Mouse (Mus musculus) left cerebral cortex, adult 2 months (tissue): ENCODE measurements around the gene Twsg1. TPM values are rescaled to one million over a fixed set of nuclear protein-coding genes. Genes with fewer than 3 reads are reported as not detected.
"Not testable (repeated sequence)": the region's sequence is repeated elsewhere in the genome, so short reads cannot be mapped to it uniquely, and the experiment has no call there.

Experiments used
- DNase-seq, 2 experiments: peaks; one replicate each; pipeline ENCODE4 v3.0.0; 2021 to 2022; ENCODE audit warnings: low spot score in 2 of 2, mixed read lengths in 1 of 2; ENCODE audit errors: extremely low spot score in 1 of 2
- H3K27ac ChIP-seq: fragments of 200-600 bp; 2 replicates; pipeline ENCODE4 v1.8.1; 2022
- H3K4me3 ChIP-seq: fragments of 200-600 bp; 2 replicates; pipeline ENCODE4 v1.8.1; 2022
- CTCF ChIP-seq: fragments of 200-600 bp; IDR thresholded peaks from 2 replicates; pipeline ENCODE4 v1.8.1; 2022; ENCODE audit warnings: antibody characterized with exemption, mild to moderate bottlenecking, moderate library complexity
- intact Hi-C: fragments of 180-260 bp; cut with DNase I; formaldehyde crosslinking; loops from one replicate; pipeline ENCODE4 v1.15.1; 2025
- long read RNA-seq, 2 experiments: library from polyadenylated mRNA; stranded (forward); transcript quantifications; one replicate each; pipeline ENCODE4 v2.0.0; 2021; ENCODE audit warnings: borderline mapping rate in 2 of 2
- total RNA-seq, 2 experiments: library from RNA; stranded (reverse); gene quantifications; 2 replicates each; pipeline ENCODE4 v1.2.3; 2021

Twsg1 gene
- 10 to 100 TPM; 22.8 to 27.3 TPM for total RNA-seq
- long read RNA-seq, experiment 1, full-length matches to known transcripts, result 31 of 36 reads
- long read RNA-seq, experiment 1, partial matches to known transcripts, result 1 of 36 reads
- long read RNA-seq, experiment 1, other reads (novel, unspliced or antisense), result 4 of 36 reads
- long read RNA-seq, experiment 2, full-length matches to known transcripts, result 34 of 43 reads
- long read RNA-seq, experiment 2, partial matches to known transcripts, result 4 of 43 reads
- long read RNA-seq, experiment 2, other reads (novel, unspliced or antisense), result 5 of 43 reads

DNA sequence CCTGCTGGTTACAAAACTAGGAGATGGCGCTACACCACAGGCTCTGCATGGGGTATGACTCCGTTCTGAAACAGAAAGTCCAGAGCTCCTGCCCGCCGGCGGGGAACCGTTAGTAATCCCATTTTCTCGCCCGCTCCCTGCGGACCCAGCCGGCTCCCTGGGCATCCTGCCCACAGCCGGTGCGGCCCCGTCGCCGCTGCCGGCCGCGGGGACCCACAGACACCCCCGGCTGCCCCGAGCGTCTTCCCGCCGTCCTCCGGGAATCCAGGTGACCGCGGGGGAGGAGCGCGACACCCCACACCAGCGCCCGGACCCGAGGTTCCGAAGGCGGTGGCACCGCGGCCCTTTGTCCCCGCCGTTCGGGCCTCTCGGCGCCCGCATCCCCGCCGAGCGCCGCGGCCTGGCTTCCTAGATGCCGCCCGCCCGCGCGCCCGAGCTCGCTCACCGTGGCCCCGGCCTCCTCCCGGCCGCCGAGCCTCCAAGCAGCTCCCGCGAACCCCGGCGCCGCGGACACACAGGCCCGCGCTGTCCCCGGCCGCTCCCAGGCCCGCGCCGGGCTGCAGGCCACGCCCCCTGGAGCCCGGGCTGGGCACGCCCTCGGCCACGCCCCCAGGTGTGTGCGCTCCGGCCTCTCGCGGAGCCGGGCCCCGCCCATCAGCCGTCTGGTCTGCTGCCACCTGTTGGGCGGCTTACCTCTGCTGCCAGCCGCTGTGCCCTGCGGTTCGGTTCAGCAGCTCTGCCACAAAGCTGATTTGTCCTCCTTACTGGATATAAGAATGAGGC is at the start of gene Twsg1:
TSS of gene Twsg1 (minus strand) at position 605 of the 783 bp plus-strand sequence.
- peak; percentile 93 to 95 for DNase-seq
- TF ChIP-seq CTCF, result peak; percentile 58
- peak within 1 kb of the TSS; percentile 83 for H3K27ac ChIP-seq

DNA sequence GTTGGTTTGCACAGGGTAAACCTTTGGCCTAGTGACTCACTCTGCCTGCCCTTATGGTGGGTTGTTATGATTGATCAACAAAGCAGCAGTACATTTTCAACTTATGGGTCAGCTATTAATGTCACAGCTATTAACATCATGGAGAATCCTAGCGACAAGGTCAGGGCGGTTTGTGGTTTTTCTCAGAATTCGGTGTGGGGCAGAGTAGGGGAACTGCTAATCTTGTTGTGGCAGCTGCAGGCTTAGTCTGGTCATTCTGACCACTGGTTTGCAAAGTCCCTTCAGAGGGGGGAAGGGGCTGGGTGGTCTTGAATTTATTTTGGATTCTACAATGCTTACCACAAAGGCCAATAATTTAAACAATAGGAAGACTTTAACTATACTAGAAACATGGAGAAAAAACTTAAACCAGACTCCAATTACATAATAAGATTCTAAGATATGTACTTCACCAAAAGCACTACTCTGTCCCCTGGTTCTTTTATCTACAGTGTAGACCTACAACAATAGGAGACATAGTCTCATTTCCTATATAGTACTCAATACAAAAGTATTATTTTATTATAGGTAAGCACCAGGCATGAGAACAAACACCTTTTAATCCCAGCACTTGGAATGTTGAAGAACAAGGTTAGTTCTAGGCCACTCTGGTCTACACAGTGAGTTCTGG is 37.3 kb upstream of the Twsg1 start:
- no peak for TF ChIP-seq CTCF
- no peak overlapping the region for H3K4me3 ChIP-seq
- no peak for DNase-seq
- no peak overlapping the region for H3K27ac ChIP-seq
- intact Hi-C loops, result no loop called here

More for the DNA sequence above, at the start of gene Twsg1:
- intact Hi-C loops, result loop anchor here (2.0 to 5.0 kb wide), 2 partner anchors 66 to 89 kb away; partner anchors contain the start of gene Ralbp1
- H3K4me3 ChIP-seq, result peak within 1 kb of the TSS; percentile 85

DNA sequence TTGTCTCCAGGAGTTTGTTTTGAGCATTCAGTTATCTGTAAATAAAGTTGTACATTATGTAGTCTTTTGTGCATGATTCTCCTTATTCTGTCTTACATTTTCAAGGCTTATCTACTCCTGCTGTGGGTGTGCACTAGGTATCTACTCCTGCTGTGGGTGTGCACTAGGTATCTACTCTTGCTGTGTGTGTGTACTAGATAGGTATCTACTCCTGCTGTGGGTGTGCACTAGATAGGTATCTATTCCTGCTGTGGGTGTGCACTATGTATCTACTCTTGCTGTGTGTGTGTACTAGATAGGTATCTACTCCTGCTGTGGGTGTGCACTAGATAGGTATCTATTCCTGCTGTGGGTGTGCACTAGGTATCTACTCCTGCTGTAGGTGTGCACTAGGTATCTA is 25.7 kb upstream of the Twsg1 start:
- DNase-seq, H3K4me3 ChIP-seq, H3K27ac ChIP-seq, intact Hi-C loops: not testable (repeated sequence)

DNA sequence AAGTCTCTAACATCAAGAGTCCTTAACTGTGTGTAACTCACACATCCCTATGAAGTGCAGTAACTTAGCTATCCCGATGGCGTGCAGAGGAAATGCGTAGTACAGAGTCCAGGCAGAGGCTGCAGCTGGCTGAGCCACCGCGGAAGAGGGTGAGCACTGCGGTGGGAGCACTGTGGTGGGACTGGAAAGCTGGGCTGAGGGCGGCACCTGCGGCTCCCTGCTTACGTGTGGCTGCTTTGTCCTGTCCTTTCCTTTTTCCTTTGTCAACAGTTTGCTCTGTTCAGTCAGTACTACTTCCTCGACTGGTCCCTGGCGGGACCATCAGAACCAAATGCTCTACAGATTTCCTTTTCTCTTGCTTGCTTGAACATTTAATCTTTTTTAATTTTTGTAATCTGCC is 16.7 kb upstream of the Twsg1 start:
- Histone ChIP-seq H3K4me3 (no peak overlapping the region), H3K27ac (no peak overlapping the region)
- intact Hi-C loops, result no loop called here
- no peak for DNase-seq
- TF ChIP-seq CTCF, result no peak

DNA sequence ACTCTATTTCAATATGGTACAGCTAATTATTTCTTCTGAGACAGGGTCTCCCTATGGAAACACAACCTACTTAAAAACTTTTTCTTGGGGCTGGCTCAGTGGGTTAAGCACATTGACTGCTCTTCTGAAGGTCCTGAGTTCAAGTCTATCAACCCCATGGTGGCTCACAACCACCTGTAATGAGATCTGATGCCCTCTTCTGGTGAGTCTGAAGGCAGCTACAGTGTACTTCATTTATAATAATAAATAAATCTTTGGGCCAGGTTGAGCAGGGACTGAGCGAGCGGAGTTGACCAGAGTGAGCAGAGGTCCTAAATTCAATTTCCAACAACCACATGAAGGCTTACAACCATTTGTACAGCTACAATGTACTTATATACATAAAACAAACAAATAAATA is 11.2 kb upstream of the Twsg1 start:
- Histone ChIP-seq H3K27ac (no peak overlapping the region; the same call in 1 of the 2 replicates), H3K4me3 (no peak overlapping the region)
- peak; percentile 27 for TF ChIP-seq CTCF
- no peak for DNase-seq
- intact Hi-C loops, result no loop called here

DNA sequence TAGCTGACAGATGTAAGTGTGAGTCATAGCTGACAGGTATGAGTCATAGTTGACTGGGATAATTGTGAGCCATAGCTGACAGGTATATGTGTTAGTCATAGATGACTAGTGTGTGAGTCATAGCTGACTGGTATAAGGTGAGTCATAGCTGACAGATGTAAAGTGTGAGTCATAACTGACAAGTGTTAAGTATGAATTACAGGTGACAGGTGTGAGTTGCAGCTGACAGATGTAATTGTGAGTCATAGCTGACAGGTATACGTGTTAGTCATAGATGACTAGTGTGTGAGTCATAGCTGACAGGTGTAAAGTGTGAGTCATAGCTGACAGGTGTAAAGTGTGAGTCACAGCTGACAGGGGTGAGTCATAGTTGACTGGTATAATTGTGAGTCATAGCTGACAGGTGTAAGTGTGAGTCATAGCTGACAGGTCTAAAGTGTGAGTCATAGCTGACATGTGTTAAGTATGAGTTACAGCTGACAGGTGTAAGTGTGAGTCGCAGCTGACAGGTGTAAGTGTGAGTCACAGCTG is 10.6 kb upstream of the Twsg1 start:
- no peak for TF ChIP-seq CTCF
- no peak overlapping the region for H3K4me3 ChIP-seq
- intact Hi-C loops, result no loop called here
- DNase-seq, result no peak
- peak overlapping the region; percentile 28 for H3K27ac ChIP-seq

DNA sequence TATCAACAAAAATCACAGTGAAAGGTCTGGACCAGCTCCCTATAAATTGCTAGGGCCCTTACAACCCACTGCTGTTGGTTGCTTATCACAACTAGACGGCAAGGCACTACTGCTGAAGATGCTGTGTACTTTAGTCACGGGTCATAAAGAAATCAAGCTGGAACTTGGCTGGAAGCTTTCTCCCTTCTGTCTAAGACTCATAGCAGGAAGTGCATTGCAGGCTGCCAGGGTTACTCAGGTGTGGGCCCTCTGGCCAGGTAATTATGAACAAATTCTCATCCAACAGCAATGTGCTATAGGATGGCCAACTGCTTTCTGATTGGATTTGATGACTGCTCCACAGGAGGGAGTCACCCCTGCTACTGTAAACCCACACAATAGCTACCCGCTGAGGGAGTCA is 8.0 kb upstream of the Twsg1 start:
- intact Hi-C loops, result no loop called here
- no peak for TF ChIP-seq CTCF
- DNase-seq, result no peak
- Histone ChIP-seq H3K4me3 (no peak overlapping the region), H3K27ac (no peak overlapping the region)

DNA sequence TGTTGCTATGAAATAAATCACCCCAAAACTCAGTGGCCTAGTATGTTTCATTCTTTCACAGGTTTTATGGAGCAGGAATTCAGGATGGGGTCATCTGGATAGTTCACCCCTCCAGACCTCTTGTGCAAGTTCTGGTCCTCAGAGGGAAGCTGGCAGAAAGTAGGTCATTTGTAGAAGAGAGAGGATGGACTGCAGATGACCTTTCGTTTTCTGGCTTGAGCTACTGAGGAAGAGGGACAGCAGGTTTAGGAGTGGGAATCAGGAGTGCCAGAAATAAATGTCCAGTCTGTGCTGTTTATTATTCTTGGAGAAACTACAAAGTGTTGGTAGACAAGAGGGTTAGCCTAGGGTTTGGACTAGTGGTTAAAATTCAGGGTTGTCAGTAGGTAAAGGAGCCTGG is 7.3 kb upstream of the Twsg1 start:
- no peak for DNase-seq
- H3K4me3 ChIP-seq, result no peak overlapping the region
- no peak overlapping the region for H3K27ac ChIP-seq
- TF ChIP-seq CTCF, result no peak
- intact Hi-C loops, result no loop called here

DNA sequence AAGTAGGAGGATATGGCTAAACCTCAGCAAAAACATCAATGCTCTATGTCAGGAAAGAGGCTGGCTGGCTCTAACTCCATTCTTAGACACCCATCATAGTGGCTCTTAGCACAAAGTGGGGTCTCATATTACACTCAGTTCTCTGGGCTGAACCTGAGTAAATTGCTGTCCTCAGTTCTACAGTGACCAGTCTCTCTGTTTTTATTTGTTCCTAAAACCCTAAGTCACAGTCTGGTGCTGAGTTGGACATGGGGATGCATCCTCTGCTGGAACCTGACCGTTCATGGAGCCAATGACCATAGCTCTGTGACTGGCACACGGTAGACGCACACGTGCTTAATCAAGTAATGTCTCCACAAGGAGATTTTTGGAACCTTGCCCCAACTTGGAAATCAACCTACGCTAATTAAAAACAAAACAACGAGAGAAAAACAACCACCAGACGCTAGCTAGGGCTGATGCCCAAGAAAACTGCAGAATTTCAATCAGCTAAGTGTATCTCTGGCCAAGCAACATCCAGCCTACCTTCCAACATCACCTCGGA is 6.8 kb upstream of the Twsg1 start:
- no peak for DNase-seq
- intact Hi-C loops, result no loop called here
- no peak overlapping the region for H3K27ac ChIP-seq
- no peak overlapping the region for H3K4me3 ChIP-seq
- TF ChIP-seq CTCF, result no peak

DNA sequence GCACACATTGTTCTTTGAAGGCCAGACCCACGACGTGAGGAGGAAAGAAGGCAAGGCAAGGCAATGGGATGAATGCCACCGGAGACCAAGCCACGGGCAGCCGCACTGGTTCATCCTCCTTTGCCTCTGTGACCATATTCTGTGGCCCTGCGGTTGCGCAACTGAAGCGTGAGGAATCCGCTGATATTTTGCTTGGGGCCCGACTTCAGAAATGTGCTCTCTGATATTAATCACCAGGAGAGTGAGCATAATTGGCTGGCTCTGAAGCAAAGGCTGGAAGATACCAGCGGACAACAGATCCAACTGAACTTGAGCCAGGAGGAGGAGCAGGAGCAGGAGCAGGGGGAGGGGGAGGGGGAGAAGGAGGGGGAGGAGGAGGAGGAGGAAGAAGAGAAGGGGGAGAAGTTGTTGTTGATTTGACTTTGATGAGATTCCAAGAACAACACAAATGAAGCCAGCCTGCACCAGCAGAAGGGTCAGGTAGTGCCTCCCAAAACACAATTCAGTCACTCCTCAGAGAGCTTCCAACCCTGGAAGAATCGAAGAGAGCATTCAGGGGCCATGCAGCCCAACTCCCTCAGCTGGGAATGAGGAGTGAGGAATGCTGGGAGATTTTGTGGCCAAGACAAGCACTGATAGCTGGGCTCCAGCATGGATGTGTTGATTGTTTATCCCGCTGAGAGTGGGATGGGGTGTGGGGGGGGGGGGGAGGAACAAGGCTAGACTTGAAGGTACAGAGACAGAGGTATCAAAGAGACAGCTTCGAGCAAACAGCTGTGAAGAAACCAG is 6.2 kb upstream of the Twsg1 start:
- no peak for TF ChIP-seq CTCF
- Histone ChIP-seq H3K27ac (no peak overlapping the region), H3K4me3 (no peak overlapping the region)
- no peak for DNase-seq
- intact Hi-C loops, result no loop called here

DNA sequence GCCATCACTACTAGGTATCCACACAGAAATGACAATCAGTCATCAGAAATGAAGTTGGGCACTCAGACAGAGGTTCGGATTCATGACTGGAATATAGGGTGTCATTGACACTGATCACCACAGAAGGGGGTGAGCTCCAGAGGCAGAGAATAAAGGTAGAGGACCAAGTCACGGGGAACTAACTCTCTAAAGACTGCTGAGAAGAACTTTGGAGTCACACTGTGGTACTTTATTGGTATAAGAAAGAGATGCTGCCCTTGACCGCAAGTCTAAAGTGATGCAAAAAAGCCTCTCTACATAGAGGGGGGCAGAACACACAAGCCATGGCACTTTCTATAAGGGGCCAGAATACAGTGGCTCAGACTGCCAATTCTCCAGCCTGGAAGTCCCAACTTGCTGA is 5.1 kb upstream of the Twsg1 start:
- intact Hi-C loops, result no loop called here
- TF ChIP-seq CTCF, result no peak
- H3K27ac ChIP-seq, result no peak overlapping the region
- no peak overlapping the region for H3K4me3 ChIP-seq
- DNase-seq, result no peak
